Mouse (Mus musculus) ES-CJ7 (cell line): ENCODE measurements at regions not wholly inside any gene's neighbourhood (a gene's known extent, or its start where the extent isn't known, plus 50 kb on each side); places are given as distances from the start of the nearest gene placed in this dataset.

ENCODE experiments used
- DNase-seq: peaks from one replicate; pipeline ENCODE4 v3.0.0; 2011; ENCODE audit warnings: low read depth, low spot score

DNA sequence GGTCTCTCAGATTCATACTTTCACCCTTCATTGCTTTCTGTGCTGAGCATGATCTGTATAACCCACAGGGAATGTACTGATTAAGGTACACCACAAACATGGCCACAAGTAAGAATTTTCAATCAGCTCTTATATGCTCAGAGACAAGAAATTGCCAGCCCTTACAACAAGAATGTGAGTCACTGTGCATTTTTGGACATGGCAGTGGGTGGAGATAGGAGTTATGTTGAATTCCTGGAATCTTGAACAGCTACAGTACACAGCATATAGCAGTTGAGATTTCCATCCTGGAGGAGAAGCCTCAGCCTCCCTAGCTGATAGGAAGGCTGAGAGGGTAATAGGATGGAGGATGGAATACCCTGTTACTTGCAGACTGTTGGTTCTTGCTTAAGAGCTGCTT, 173.8 kb upstream of the Nudt11 start:
- no peak for DNase-seq

- no peak for DNase-seq
These were observed 130.1 kb upstream of the Nudt11 start for GRCm38 (mm10) chrX:5917203-5917602.

DNA sequence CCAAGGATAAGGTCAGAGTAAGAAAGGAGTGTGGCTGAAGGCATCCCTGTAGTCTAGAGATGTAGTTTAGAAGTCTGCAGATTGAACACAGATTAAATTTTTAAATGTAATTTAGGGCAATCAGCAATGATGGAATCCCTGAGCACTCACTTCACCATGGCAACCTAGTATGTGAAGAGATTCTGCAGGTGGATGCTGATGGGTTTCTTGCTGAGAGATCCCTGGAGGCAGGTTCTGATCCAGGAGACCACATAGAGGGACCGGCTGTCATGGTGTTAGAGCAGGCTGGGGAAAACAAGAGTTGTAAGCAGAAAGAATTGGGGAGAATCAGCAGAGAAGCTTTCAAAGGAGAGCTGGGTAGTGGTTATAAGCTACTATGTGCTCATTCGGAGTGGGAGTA, 113.7 kb upstream of the Nudt11 start:
- no peak for DNase-seq

DNA sequence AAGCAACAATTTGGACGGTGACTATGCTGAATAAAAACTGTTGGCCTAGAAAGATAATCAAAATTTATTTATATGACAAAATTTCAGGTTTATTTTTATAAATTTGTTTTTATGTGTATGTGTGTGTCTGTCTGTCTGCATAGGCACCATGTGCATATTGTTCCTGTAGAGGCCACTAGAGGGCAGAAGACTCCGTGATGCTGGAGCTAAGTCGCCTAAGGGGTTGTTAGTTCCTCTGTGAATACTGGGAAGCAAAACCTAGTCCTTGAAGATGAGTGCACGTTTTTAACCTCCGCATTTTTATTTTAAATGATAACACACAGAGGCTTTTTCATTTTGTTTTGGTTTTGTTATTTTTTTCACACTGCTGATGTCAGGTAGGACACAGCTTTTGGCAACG, 105.3 kb upstream of the Nudt11 start:
- peak; percentile 57 for DNase-seq
